23 mouse cellular contexts compared by ENCODE assay signal in genomic region chr10:78402301-78402922, GRCm38 (mm10). TPM values are rescaled to one million over a fixed set of nuclear protein-coding genes. Genes with fewer than 3 reads are reported as not detected.
DNase-seq lines count a peak whose midpoint lies in the region; ATAC-seq and TF ChIP-seq lines count a peak whose summit lies in the region.
"Had no signal": no experiment of that assay in that cellular context is flagged by ENCODE, and none has a peak within 500 bp of the region (broad histone marks: within the 10 kb centered on the region; RNA-seq: fewer than 3 reads in every experiment).

No protein-coding gene starts in this region.

- WGBS in cerebellum, adult 2 months = 85% methylated on average over 14 of the region's 14 CpGs
- WGBS in thymus, adult 2 months = 89% methylated on average over 14 of the region's 14 CpGs

- peak; percentile 68 for ATAC-seq in CD4-positive, CD25-positive, alpha-beta regulatory T cell, adult 4 months
- ATAC-seq in inflammation-experienced regulatory T-cells, adult 6 months = peak; percentile 57
- ATAC-seq: forebrain, postnatal 0 days; hindbrain, embryonic 16.5 days had no signal

- H3K36me3 ChIP-seq in thymus, adult 2 months (ENCODE audit: control insufficient read depth, insufficient read depth, low read length) = peaks cover 59% of the 10 kb centered on the region

- H3K27me3 ChIP-seq in cerebellum, adult 2 months (ENCODE audit: control insufficient read depth, insufficient read depth, low read length) = no peaks in the 10 kb centered on the region
- H3K27me3 ChIP-seq in thymus, adult 2 months (ENCODE audit: control insufficient read depth, insufficient read depth, low read length) = no peaks in the 10 kb centered on the region
- H3K27me3 ChIP-seq: embryonic facial prominence, embryonic 15.5 days; forebrain, embryonic 12.5 days; hindbrain, embryonic 12.5 days had no signal

- TF ChIP-seq CTCF in cerebellum, adult 2 months (IDR thresholded peaks at IDR 0.05; ENCODE audit: borderline replicate concordance, insufficient read depth, low read depth, low read length) = no peak
- no peak for TF ChIP-seq CTCF in thymus, adult 2 months (IDR thresholded peaks at IDR 0.05; ENCODE audit: borderline replicate concordance, control insufficient read depth, extremely low read depth, insufficient read depth, low read length, poor library complexity)

- H3K4me1 ChIP-seq in cerebellum, adult 2 months (ENCODE audit: control insufficient read depth, insufficient read depth, low read length) = no peaks in the 10 kb centered on the region
- H3K4me1 ChIP-seq in thymus, adult 2 months (replicated peaks; ENCODE audit: control insufficient read depth, insufficient read depth, low read length) = peaks cover 55% of the 10 kb centered on the region

- peak; percentile 2 for DNase-seq in cerebellum, adult 11-12 months
- no peak for DNase-seq in cerebellum, adult 2 months
- no peak for DNase-seq in thymus, adult 2 months
- DNase-seq in thymus, adult 18-20 months = no peak
- no peak for DNase-seq in left cerebral cortex, adult 8-10 months (ENCODE audit: low spot score in 2 of 2)
- no peak for DNase-seq in adrenal gland, adult 18-20 months (ENCODE audit: low spot score in 2 of 2)
- DNase-seq: adrenal gland, adult 2 months; adrenal gland, postnatal 25 days; B cell, adult 2 months; cerebellum, adult 8-10 months; cerebellum, postnatal 14 days; embryo, embryonic 11 days; forebrain, postnatal 0 days; gastrocnemius, postnatal 14 days; heart, postnatal 10 days; heart, postnatal 4 days had no signal

- no peak for TF ChIP-seq POLR2A in cerebellum, adult 2 months (IDR thresholded peaks at IDR 0.05; ENCODE audit: borderline replicate concordance, insufficient read depth, low read length)
- TF ChIP-seq POLR2A in thymus, adult 2 months (IDR thresholded peaks at IDR 0.05; ENCODE audit: control insufficient read depth, extremely low read depth, insufficient read depth, low read length, poor library complexity) = no peak

- H3K27ac ChIP-seq in cerebellum, adult 2 months (ENCODE audit: insufficient read depth, low read length) = no peak overlapping the region
- peak overlapping the region; percentile 44 for H3K27ac ChIP-seq in thymus, adult 2 months (ENCODE audit: control insufficient read depth, insufficient read depth, low read length)
- H3K27ac ChIP-seq: embryonic facial prominence, embryonic 15.5 days; forebrain, embryonic 12.5 days; hindbrain, embryonic 12.5 days had no signal

- H3K4me3 ChIP-seq in cerebellum, adult 2 months (replicated peaks; ENCODE audit: insufficient read depth, low read depth, low read length) = no peak overlapping the region
- H3K4me3 ChIP-seq in thymus, adult 2 months (ENCODE audit: control insufficient read depth, insufficient read depth, low read length) = no peak overlapping the region
- H3K4me3 ChIP-seq: embryonic facial prominence, embryonic 15.5 days; erythroblast, embryonic 14.5 days; forebrain, embryonic 12.5 days; hindbrain, embryonic 12.5 days had no signal

RNA-seq across cellular contexts. Expression of gene Rrp1, which starts 10.4 kb away (rescaled TPM):
- polyA plus RNA-seq in cerebellum, adult 2 months (2012; rRNA removed) = 596 and 620 TPM in 2 replicates
- 133 and 164 TPM in 2 replicates for polyA plus RNA-seq in thymus, adult 2 months (2012; rRNA removed)
- 100 to 1,000 TPM; 107 to 148 TPM for polyA plus RNA-seq in CD4-positive, CD25-positive, alpha-beta regulatory T cell, adult 4 months (2017; shearing (Covaris generic))
- 100 to 1,000 TPM in 2 of 3 experiments, 10 to 100 TPM in 1; 90.6 to 113 (median 101) TPM for polyA plus RNA-seq in inflammation-experienced regulatory T-cells, adult 6 months (2017; shearing (Covaris generic))
- total RNA-seq in left cerebral cortex, adult 8-10 months (2022) = 100 to 1,000 TPM; 348 to 374 (median 360) TPM
- 100 to 1,000 TPM; 255 to 265 TPM for total RNA-seq in adrenal gland, adult 18-20 months (2021)

RNA-seq across cellular contexts. Expression of gene Cstb, which starts 23.1 kb away (rescaled TPM):
- 112 and 120 TPM in 2 replicates for polyA plus RNA-seq in cerebellum, adult 2 months (2012; rRNA removed)
- polyA plus RNA-seq in thymus, adult 2 months (2012; rRNA removed) = 212 and 247 TPM in 2 replicates
- polyA plus RNA-seq in CD4-positive, CD25-positive, alpha-beta regulatory T cell, adult 4 months (2017; shearing (Covaris generic)) = 100 to 1,000 TPM; 146 to 147 TPM
- polyA plus RNA-seq in inflammation-experienced regulatory T-cells, adult 6 months (2017; shearing (Covaris generic)) = 100 to 1,000 TPM; 160 to 186 (median 183) TPM
- 10 to 100 TPM; 36.8 to 51.7 (median 40.6) TPM for total RNA-seq in left cerebral cortex, adult 8-10 months (2022)
- total RNA-seq in adrenal gland, adult 18-20 months (2021) = 100 to 1,000 TPM; 317 to 349 TPM

RNA-seq across cellular contexts. Expression of gene Agpat3, which starts 50.1 kb away (rescaled TPM):
- polyA plus RNA-seq in cerebellum, adult 2 months (2012; rRNA removed) = 246 and 256 TPM in 2 replicates
- 386 and 423 TPM in 2 replicates for polyA plus RNA-seq in thymus, adult 2 months (2012; rRNA removed)
- 100 to 1,000 TPM in 1 of 2 experiments, 10 to 100 TPM in 1; 94.4 to 115 TPM for polyA plus RNA-seq in CD4-positive, CD25-positive, alpha-beta regulatory T cell, adult 4 months (2017; shearing (Covaris generic))
- polyA plus RNA-seq in inflammation-experienced regulatory T-cells, adult 6 months (2017; shearing (Covaris generic)) = 100 to 1,000 TPM in 2 of 3 experiments, 10 to 100 TPM in 1; 93.9 to 109 (median 101) TPM
- total RNA-seq in left cerebral cortex, adult 8-10 months (2022) = 100 to 1,000 TPM; 218 to 243 (median 229) TPM
- total RNA-seq in adrenal gland, adult 18-20 months (2021) = 100 to 1,000 TPM; 289 to 343 TPM
